Mouse (Mus musculus) left cerebral cortex, postnatal 4 days (tissue): Measurements from ENCODE around the gene Itga10. TPM values are rescaled to one million over a fixed set of nuclear protein-coding genes. Genes with fewer than 3 reads are reported as not detected.

ENCODE experiments used
- DNase-seq: peaks from one replicate; pipeline ENCODE4 v3.0.0-alpha.2; 2022
- intact Hi-C: fragments of 180-260 bp; cut with DNase I; formaldehyde crosslinking; loops from one replicate; pipeline ENCODE4 v1.15.1; 2025
- total RNA-seq, 2 experiments: library from RNA; stranded (reverse); gene quantifications; 2 replicates each; pipeline ENCODE4 v1.2.3; 2021

Gene Itga10
- total RNA-seq, 2 experiments from 2014 or later: 1.4 to 1.5 TPM

- no peak for DNase-seq
- intact Hi-C loops: no loop called here
Observed at GRCm38 (mm10) chr3:96706984-96707383, 61.6 kb downstream of the Itga10 start.

- peak; percentile 84 for DNase-seq
- intact Hi-C loops: no loop called here
Observed at GRCm38 (mm10) chr3:96707903-96708683, 62.7 kb downstream of the Itga10 start, which contains the start of gene Nudt17. Nudt17 (minus strand) TSS chr3:96708562.

GRCm38 (mm10) chr3:96708684-96709064 lies 63.3 kb downstream of the Itga10 start:
- no peak for DNase-seq
- intact Hi-C loops: no loop called here

Other genes starting within 250 kb of the Itga10 start
- gene BC107364, start 193.3 kb upstream of the Itga10 start, total RNA-seq: not detected
- gene Hfe2, start 120.4 kb upstream of the Itga10 start, total RNA-seq: 1 to 10 TPM; 1.1 TPM
- gene Txnip, start 87.6 kb upstream of the Itga10 start, total RNA-seq: 10 to 100 TPM; 65.2 to 69.2 TPM
- not detected for gene Gm16253, start 68.6 kb upstream of the Itga10 start, total RNA-seq
- 10 to 100 TPM; 28.0 to 28.1 TPM for gene Polr3gl, start 51.4 kb upstream of the Itga10 start, total RNA-seq
- gene Ankrd34a, start 48.9 kb upstream of the Itga10 start, total RNA-seq: 10 to 100 TPM; 32.3 to 33.0 TPM
- 10 to 100 TPM; 55.2 to 64.1 TPM for gene Lix1l, start 44.4 kb upstream of the Itga10 start, total RNA-seq
- gene Rbm8a, start 15.7 kb upstream of the Itga10 start, total RNA-seq: 10 to 100 TPM; 56.5 to 66.6 TPM
- gene Pex11b, start 10.2 kb upstream of the Itga10 start, total RNA-seq: 10 to 100 TPM; 43.4 to 44.0 TPM
- gene Gm42957, start 10.1 kb upstream of the Itga10 start, total RNA-seq: under 1 TPM; 0.40 to 0.52 TPM
- gene Ankrd35, start 24.5 kb downstream of the Itga10 start, total RNA-seq: 1 to 10 TPM; 6.0 to 7.0 TPM
- 10 to 100 TPM; 31.9 to 36.0 TPM for gene Pias3, start 50.8 kb downstream of the Itga10 start, total RNA-seq
- 1 to 10 TPM; 5.3 to 5.4 TPM for gene Nudt17, start 63.0 kb downstream of the Itga10 start, total RNA-seq
- 10 to 100 TPM; 27.0 to 28.0 TPM for gene Polr3c, start 82.0 kb downstream of the Itga10 start, total RNA-seq
- gene Rnf115, start 82.1 kb downstream of the Itga10 start, total RNA-seq: 10 to 100 TPM; 44.3 to 50.0 TPM
- not detected for gene Pdzk1, start 183.7 kb downstream of the Itga10 start, total RNA-seq
- not detected for gene Cd160, start 183.8 kb downstream of the Itga10 start, total RNA-seq